Mouse (Mus musculus): Measurements from ENCODE around the gene Klhl2.

DNA sequence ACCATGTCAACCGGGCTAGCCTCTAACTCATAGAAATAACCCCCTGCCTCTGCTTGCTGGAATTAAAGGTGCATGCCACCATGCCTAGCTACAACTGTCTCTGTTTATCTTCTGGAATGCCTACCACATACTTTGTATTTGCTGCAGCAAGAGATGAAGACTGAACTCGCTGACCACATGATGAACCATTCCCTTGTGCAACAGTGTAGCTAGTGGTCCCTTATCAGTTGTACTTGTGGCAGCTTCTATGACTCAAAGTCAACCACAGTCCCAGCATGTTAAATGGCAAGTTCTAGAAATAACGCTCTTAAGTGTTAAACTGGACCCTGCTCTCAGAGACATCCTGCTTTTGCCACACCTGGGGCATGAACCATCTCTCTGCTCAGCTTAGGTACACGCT lies 28.9 kb downstream of the Klhl2 start:
- no peak for TF ChIP-seq CTCF (IDR thresholded peaks at IDR 0.05; ENCODE audit: control insufficient read depth, insufficient read depth, insufficient replicate concordance, low read depth, low read length)
- TF ChIP-seq POLR2A (IDR thresholded peaks at IDR 0.05; ENCODE audit: control insufficient read depth, low read depth, low read length): no peak

Data from testis, adult 2 months (tissue).